Mouse (Mus musculus) midbrain, embryonic 10.5 days (tissue): ENCODE measurements around the gene Gm44805. TPM values are rescaled to one million over a fixed set of nuclear protein-coding genes. Genes with fewer than 3 reads are reported as not detected.
A peak's percentile ranks its signal among the peaks of the same experiment; 100 is the strongest.

Experiments used
- DNase-seq: peaks from one replicate; pipeline ENCODE4 v3.0.0-alpha.2; 2017; ENCODE audit warnings: low spot score
- H3K27ac ChIP-seq: fragments of 300-500 bp; sonication (generic); replicated peaks from 2 replicates; pipeline ENCODE4 v1.5.1; 2016; ENCODE audit warnings: mild to moderate bottlenecking
- H3K27me3 ChIP-seq: fragments of 300-500 bp; sonication (generic); 2 replicates; pipeline ENCODE4 v1.6.1; 2016; ENCODE audit warnings: low read depth, mild to moderate bottlenecking; ENCODE audit not compliant: poor library complexity, severe bottlenecking
- H3K36me3 ChIP-seq: fragments of 300-500 bp; sonication (generic); 2 replicates; pipeline ENCODE4 v1.6.1; 2016; ENCODE audit warnings: mild to moderate bottlenecking, moderate library complexity
- H3K4me1 ChIP-seq: fragments of 300-500 bp; sonication (generic); 2 replicates; pipeline ENCODE4 v1.6.1; 2016
- H3K4me3 ChIP-seq: fragments of 300-500 bp; sonication (generic); 2 replicates; pipeline ENCODE4 v1.5.1; 2016; ENCODE audit warnings: mild to moderate bottlenecking, moderate library complexity
- H3K9me3 ChIP-seq: fragments of 300-500 bp; sonication (generic); replicated peaks from 2 replicates; pipeline ENCODE4 v1.6.1; 2016; ENCODE audit warnings: mild to moderate bottlenecking
- whole genome bisulfite sequencing: fragments of 180-500 bp; shearing (Covaris S2); methylation state at CpG from one replicate; pipeline ENCODE4 v1.1.7; 2016; 5-methylcytosine and 5-hydroxymethylcytosine counted together
- polyA plus RNA-seq: library from polyadenylated mRNA; unstranded; fragments of >200 nt; fragmentation: Nextera tagmentation; extraction: Ambion mirVana; gene quantifications from 2 replicates; pipeline ENCODE4 v1.2.1, GENCODE M21; 2016

Gene Gm44805
- polyA plus RNA-seq, 1 experiment from 2014 or later = not detected

GRCm38 (mm10) chr7:19629361-19629734 is 51.9 kb downstream of the Gm44805 start, which contains the start of gene Relb:
TSS of gene Relb (minus strand) at chr7:19629438.
- under 1% methylated on average over 38 of the region's 41 CpGs for WGBS
- peaks cover 15% of the 10 kb centered on the region for H3K4me1 ChIP-seq
- H3K27ac ChIP-seq = peak within 1 kb of the TSS; percentile 64
- H3K4me3 ChIP-seq = peak within 1 kb of the TSS; percentile 79
- DNase-seq = peak; percentile 91
- no peaks in the 10 kb centered on the region for H3K9me3 ChIP-seq
- peaks cover 4% of the 10 kb centered on the region; the same call in 1 of the 2 replicates for H3K27me3 ChIP-seq
- peaks cover 27% of the 10 kb centered on the region for H3K36me3 ChIP-seq

- WGBS = 2% methylated on average over 57 of the region's 57 CpGs
- peak; percentile 93 for DNase-seq
- H3K9me3 ChIP-seq = no peaks in the 10 kb centered on the region
Observed at GRCm38 (mm10) chr7:19628536-19629360, 52.5 kb downstream of the Gm44805 start.

GRCm38 (mm10) chr7:19628192-19628535 is 53.1 kb downstream of the Gm44805 start:
- Histone ChIP-seq H3K9me3 (no peaks in the 10 kb centered on the region), H3K36me3 (peaks cover 15% of the 10 kb centered on the region), H3K27me3 (peaks cover 4% of the 10 kb centered on the region; the same call in 1 of the 2 replicates), H3K4me1 (peaks cover 15% of the 10 kb centered on the region), H3K27ac (peak overlapping the region; percentile 64), H3K4me3 (peak overlapping the region; percentile 79)
- no peak for DNase-seq
- 17% methylated on average over 17 of the region's 17 CpGs for WGBS

More at GRCm38 (mm10) chr7:19628536-19629360, 52.5 kb downstream of the Gm44805 start:
- peaks cover 4% of the 10 kb centered on the region; the same call in 1 of the 2 replicates for H3K27me3 ChIP-seq
- peak overlapping the region; percentile 79 for H3K4me3 ChIP-seq
- peaks cover 21% of the 10 kb centered on the region for H3K36me3 ChIP-seq
- H3K4me1 ChIP-seq = peaks cover 15% of the 10 kb centered on the region
- peak overlapping the region; percentile 64 for H3K27ac ChIP-seq

- Histone ChIP-seq H3K27me3 (peaks cover 4% of the 10 kb centered on the region; the same call in 1 of the 2 replicates), H3K27ac (no peak overlapping the region), H3K36me3 (peaks cover 11% of the 10 kb centered on the region), H3K4me1 (peaks cover 15% of the 10 kb centered on the region), H3K9me3 (no peaks in the 10 kb centered on the region), H3K4me3 (peak overlapping the region; percentile 79)
- WGBS = 65% methylated on average over 3 of the region's 3 CpGs
- DNase-seq = no peak
Observed at GRCm38 (mm10) chr7:19627721-19628120, 53.5 kb downstream of the Gm44805 start.

GRCm38 (mm10) chr7:19623433-19623832 is 57.8 kb downstream of the Gm44805 start:
- no peaks in the 10 kb centered on the region for H3K36me3 ChIP-seq
- WGBS = 79% methylated on average over 2 of the region's 2 CpGs
- peaks cover 11% of the 10 kb centered on the region for H3K4me1 ChIP-seq
- DNase-seq = no peak
- H3K4me3 ChIP-seq = no peak overlapping the region
- H3K27me3 ChIP-seq = peaks cover 14% of the 10 kb centered on the region
- no peak overlapping the region for H3K27ac ChIP-seq
- no peaks in the 10 kb centered on the region for H3K9me3 ChIP-seq

- 48% methylated on average over 6 of the region's 6 CpGs for WGBS
- no peaks in the 10 kb centered on the region for H3K9me3 ChIP-seq
- no peak overlapping the region for H3K27ac ChIP-seq
- no peak for DNase-seq
- no peak overlapping the region for H3K4me3 ChIP-seq
- H3K27me3 ChIP-seq = peaks cover 14% of the 10 kb centered on the region
- no peaks in the 10 kb centered on the region for H3K36me3 ChIP-seq
- H3K4me1 ChIP-seq = peaks cover 8% of the 10 kb centered on the region
Observed at GRCm38 (mm10) chr7:19622241-19622640, 59.0 kb downstream of the Gm44805 start.

Other genes starting within 250 kb of the Gm44805 start
- gene Mark4, start 222.6 kb downstream of the Gm44805 start, polyA plus RNA-seq = 8.0 and 8.4 TPM in 2 replicates
- gene Exoc3l2, start 218.1 kb downstream of the Gm44805 start, polyA plus RNA-seq = 0.75 and 0.81 TPM in 2 replicates
- gene Bloc1s3, start 173.1 kb downstream of the Gm44805 start, polyA plus RNA-seq = 2.3 and 2.4 TPM in 2 replicates
- 65.2 and 68.2 TPM in 2 replicates for gene Trappc6a, start 173.0 kb downstream of the Gm44805 start, polyA plus RNA-seq
- gene Nkpd1, start 163.6 kb downstream of the Gm44805 start, polyA plus RNA-seq = 0.06 TPM in 2 replicates
- 20.3 and 20.5 TPM in 2 replicates for gene Ppp1r37, start 118.3 kb downstream of the Gm44805 start, polyA plus RNA-seq
- 0.10 and 0.22 TPM in 2 replicates for gene Zfp296, start 104.1 kb downstream of the Gm44805 start, polyA plus RNA-seq
- 177 TPM in 2 replicates for gene Gemin7, start 103.8 kb downstream of the Gm44805 start, polyA plus RNA-seq
- gene Clasrp, start 76.9 kb downstream of the Gm44805 start, polyA plus RNA-seq = 51.8 and 61.1 TPM in 2 replicates
- 3.8 and 4.7 TPM in 2 replicates for gene Relb, start 52.0 kb downstream of the Gm44805 start, polyA plus RNA-seq
- 82.3 and 88.4 TPM in 2 replicates for gene Clptm1, start 16.4 kb downstream of the Gm44805 start, polyA plus RNA-seq
- 0.22 and 0.26 TPM in 2 replicates for gene Apoc2, start 3.5 kb downstream of the Gm44805 start, polyA plus RNA-seq
- gene Apoc4, start 56 bp upstream of the Gm44805 start, polyA plus RNA-seq = not detected in 2 replicates
- 1.7 and 1.9 TPM in 2 replicates for gene Apoc1, start 11.2 kb upstream of the Gm44805 start, polyA plus RNA-seq
- 166 and 199 TPM in 2 replicates for gene Apoe, start 17.8 kb upstream of the Gm44805 start, polyA plus RNA-seq
- gene Tomm40, start 34.0 kb upstream of the Gm44805 start, polyA plus RNA-seq = 189 and 210 TPM in 2 replicates
- gene Nectin2, start 69.1 kb upstream of the Gm44805 start, polyA plus RNA-seq = 76.4 and 88.7 TPM in 2 replicates
- gene Bcam, start 89.6 kb upstream of the Gm44805 start, polyA plus RNA-seq = 25.3 and 32.2 TPM in 2 replicates
- 0.62 and 0.70 TPM in 2 replicates for gene Cblc, start 115.4 kb upstream of the Gm44805 start, polyA plus RNA-seq
- gene Bcl3, start 141.3 kb upstream of the Gm44805 start, polyA plus RNA-seq = 1.1 and 1.8 TPM in 2 replicates
- gene Gm19345, start 170.6 kb upstream of the Gm44805 start, polyA plus RNA-seq = 0.14 TPM in 1 of 2 replicates, not detected in the other
- gene Ceacam16, start 179.9 kb upstream of the Gm44805 start, polyA plus RNA-seq = not detected in 2 replicates
- not detected in 2 replicates for gene Ceacam19, start 206.5 kb upstream of the Gm44805 start, polyA plus RNA-seq
- 7.4 and 7.5 TPM in 2 replicates for gene Pvr, start 239.7 kb upstream of the Gm44805 start, polyA plus RNA-seq